Mouse (Mus musculus) kidney, postnatal 0 days (tissue): ENCODE measurements at regions not wholly inside any gene's neighbourhood (a gene's known extent, or its start where the extent isn't known, plus 50 kb on each side); places are given as distances from the start of the nearest gene placed in this dataset.
A peak's percentile ranks its signal among the peaks of the same experiment; 100 is the strongest.

Source experiments
- ATAC-seq: fragments of 200-750 bp; cut with Nextera tagmentation; replicated peaks from 2 replicates; pipeline ENCODE4 v1.8.0; 2017; ENCODE audit warnings: low read depth, moderate number of reproducible peaks, moderate TSS enrichment, moderate library complexity; ENCODE audit not compliant: low FRiP score
- DNase-seq: peaks from one replicate; pipeline ENCODE4 v3.0.0-alpha.2; 2016; ENCODE audit warnings: low spot score
- H3K27ac ChIP-seq: fragments of 300-500 bp; sonication (generic); 2 replicates; pipeline ENCODE4 v1.5.1; 2014; ENCODE audit warnings: mild to moderate bottlenecking
- H3K27me3 ChIP-seq: fragments of 300-500 bp; sonication (generic); 2 replicates; pipeline ENCODE4 v1.6.1; 2014; ENCODE audit warnings: low read length, mixed read lengths; ENCODE audit not compliant: insufficient read depth
- H3K36me3 ChIP-seq: fragments of 300-500 bp; sonication (generic); 2 replicates; pipeline ENCODE4 v1.6.1; 2014; ENCODE audit warnings: low read length, mixed read lengths; ENCODE audit not compliant: insufficient read depth
- H3K4me1 ChIP-seq: fragments of 300-500 bp; sonication (generic); replicated peaks from 2 replicates; pipeline ENCODE4 v1.6.1; 2014; ENCODE audit warnings: antibody characterized with exemption, low read length, mixed read lengths; ENCODE audit not compliant: insufficient read depth
- H3K4me2 ChIP-seq: fragments of 300-500 bp; sonication (generic); 2 replicates; pipeline ENCODE4 v1.6.1; 2014; ENCODE audit warnings: mild to moderate bottlenecking, low read length, moderate library complexity, mixed read lengths
- H3K4me3 ChIP-seq: fragments of 300-500 bp; sonication (generic); replicated peaks from 2 replicates; pipeline ENCODE4 v1.5.1; 2014; ENCODE audit warnings: low read depth, low read length
- H3K9ac ChIP-seq: fragments of 300-500 bp; sonication (generic); 2 replicates; pipeline ENCODE4 v1.6.1; 2014; ENCODE audit warnings: low read depth, low read length
- H3K9me3 ChIP-seq: fragments of 300-500 bp; sonication (generic); replicated peaks from 2 replicates; pipeline ENCODE4 v1.6.1; 2016; ENCODE audit warnings: low read length, inconsistent platforms, mixed read lengths
- CTCF ChIP-seq: IDR thresholded peaks from 2 replicates; pipeline ENCODE4 v1.5.1; 2016; ENCODE audit warnings: antibody characterized with exemption, low read depth, mild to moderate bottlenecking, moderate library complexity
- WGBS: fragments of 180-500 bp; shearing (Covaris S2); extraction: QIAGEN DNeasy Blood & Tissue Kit; methylation state at CpG from one replicate; pipeline ENCODE4 v1.1.7; 2014; 5-methylcytosine and 5-hydroxymethylcytosine counted together

DNA sequence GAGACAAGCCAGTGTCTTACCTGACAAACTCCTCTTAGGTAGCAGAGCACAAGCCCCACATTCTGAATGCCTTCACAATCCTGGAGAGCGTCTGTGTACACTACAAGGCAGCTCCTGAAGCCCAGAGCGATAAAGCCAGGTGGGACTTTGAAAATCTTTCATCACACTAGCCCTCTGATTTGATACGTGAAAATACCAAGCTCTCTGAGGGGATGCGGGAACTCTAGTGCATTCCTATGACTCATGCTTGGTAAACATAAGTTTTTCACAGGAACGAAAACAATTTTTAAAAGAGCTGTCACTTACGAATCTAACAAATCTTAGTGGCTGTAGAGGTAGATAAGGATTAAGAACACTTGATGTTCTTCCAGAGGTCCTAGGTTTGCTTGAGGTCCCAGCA, 108.6 kb upstream of the Peli1 start:
- Histone ChIP-seq H3K27me3 (no peaks in the 10 kb centered on the region), H3K4me1 (no peaks in the 10 kb centered on the region; the same call in 1 of the 2 replicates), H3K36me3 (no peaks in the 10 kb centered on the region), H3K27ac (no peak overlapping the region), H3K4me3 (no peak overlapping the region), H3K9me3 (no peaks in the 10 kb centered on the region), H3K9ac (no peak overlapping the region), H3K4me2 (no peak overlapping the region)
- WGBS = 71% methylated on average over 6 of the region's 6 CpGs
- no peak for TF ChIP-seq CTCF
- ATAC-seq (no peak), DNase-seq (no peak)

DNA sequence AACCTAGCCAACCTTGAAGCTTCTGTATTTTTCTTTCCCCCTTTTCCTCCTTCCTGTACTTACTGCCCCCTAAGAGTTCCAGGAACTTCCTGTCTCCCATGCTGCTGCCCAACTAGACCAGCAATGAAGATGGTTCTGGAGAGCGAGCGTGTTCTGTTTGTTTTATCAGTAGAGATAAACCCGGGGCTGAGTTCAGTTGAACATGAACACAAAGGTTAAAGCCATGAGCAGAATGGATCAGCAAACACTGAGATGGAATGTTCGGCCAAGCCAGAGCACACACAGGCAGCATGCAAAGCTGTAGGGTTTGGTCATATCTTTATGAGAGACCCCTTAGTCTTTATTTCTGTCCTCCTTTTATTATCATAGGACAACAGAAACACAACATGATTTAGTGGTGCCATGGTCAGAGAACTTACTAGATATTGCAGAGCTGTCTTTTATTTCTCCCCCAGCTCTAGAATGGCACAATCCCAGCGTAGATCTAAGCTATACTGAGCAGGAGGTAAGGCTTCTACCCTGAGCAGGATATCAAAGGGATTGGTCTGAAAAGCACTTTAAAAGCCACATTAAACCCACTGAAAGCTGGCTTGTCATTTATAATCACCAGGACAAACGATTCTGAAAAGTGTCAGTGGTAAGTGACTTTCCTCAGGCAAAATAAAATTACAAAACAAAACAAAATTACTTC, 105.9 kb upstream of the Peli1 start:
- no peaks in the 10 kb centered on the region for H3K36me3 ChIP-seq
- ATAC-seq (no peak), DNase-seq (no peak)
- no peaks in the 10 kb centered on the region; the same call in 1 of the 2 replicates for H3K4me1 ChIP-seq
- no peak overlapping the region for H3K9ac ChIP-seq
- H3K9me3 ChIP-seq = no peaks in the 10 kb centered on the region
- peak overlapping the region; percentile 54; the same call in 1 of the 2 replicates for H3K27ac ChIP-seq
- H3K27me3 ChIP-seq = no peaks in the 10 kb centered on the region
- H3K4me3 ChIP-seq = no peak overlapping the region
- TF ChIP-seq CTCF = no peak
- no peak overlapping the region for H3K4me2 ChIP-seq
- WGBS = 29% methylated on average over 6 of the region's 6 CpGs

DNA sequence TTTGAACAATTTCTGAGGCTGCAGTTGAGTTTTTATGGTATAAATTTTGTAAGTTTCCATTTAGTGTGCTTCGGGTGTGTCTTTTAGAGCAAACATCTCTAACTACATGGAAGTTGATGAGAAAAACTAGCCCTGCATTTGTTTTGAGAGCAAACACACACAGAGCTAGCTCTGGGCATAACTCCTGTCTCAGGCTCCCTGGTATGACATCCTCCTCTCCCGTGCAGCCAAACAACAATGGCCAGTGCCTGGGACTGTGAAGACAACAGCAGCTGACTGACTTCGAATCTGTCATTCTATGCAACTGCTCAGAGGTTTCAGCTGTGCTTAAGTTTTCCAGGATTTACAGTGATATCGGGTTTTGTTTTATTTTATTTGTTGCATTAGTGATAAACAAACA, 105.3 kb upstream of the Peli1 start:
- 29% methylated on average over 4 of the region's 4 CpGs for WGBS
- Histone ChIP-seq H3K9ac (no peak overlapping the region), H3K27me3 (no peaks in the 10 kb centered on the region), H3K4me2 (no peak overlapping the region), H3K36me3 (no peaks in the 10 kb centered on the region), H3K27ac (no peak overlapping the region), H3K4me1 (no peaks in the 10 kb centered on the region; the same call in 1 of the 2 replicates), H3K9me3 (no peaks in the 10 kb centered on the region), H3K4me3 (no peak overlapping the region)
- ATAC-seq = 0 out of 2 replicates have a peak, but pooled peaks have one; percentile 17
- TF ChIP-seq CTCF = no peak
- peak; percentile 60 for DNase-seq

DNA sequence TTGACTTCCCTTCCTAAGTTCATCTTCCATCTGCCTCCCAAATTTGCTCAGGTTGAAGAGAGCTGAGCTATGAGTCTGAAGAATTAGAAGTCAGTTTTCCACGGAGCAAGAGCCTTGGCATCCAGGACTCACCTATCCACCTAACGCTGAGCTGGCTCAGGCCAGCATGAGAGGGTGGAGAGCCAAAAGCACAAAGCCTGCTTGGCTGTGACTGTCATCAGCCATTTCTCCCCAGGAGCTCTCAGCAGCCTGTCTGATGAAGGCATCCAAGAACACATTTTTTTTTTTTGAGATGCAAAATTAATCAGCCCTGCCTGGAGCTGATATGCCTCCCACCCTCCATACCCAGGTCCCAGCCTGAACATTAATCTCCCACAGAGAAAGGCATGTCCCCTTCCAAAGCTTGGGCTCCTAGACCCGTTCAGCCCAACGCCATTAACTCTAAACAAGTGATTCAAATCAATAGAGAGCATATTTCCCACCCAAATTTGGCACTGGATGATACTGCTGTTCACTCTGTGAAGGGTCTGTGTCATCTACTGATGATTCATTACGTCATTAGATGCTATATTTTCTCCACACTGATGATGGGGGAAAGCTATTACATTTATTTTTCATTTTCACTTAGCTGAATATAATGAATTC, 103.8 kb upstream of the Peli1 start:
- Histone ChIP-seq H3K4me1 (no peaks in the 10 kb centered on the region; the same call in 1 of the 2 replicates), H3K36me3 (no peaks in the 10 kb centered on the region), H3K4me3 (no peak overlapping the region), H3K9me3 (no peaks in the 10 kb centered on the region), H3K4me2 (no peak overlapping the region), H3K27me3 (no peaks in the 10 kb centered on the region), H3K27ac (no peak overlapping the region), H3K9ac (no peak overlapping the region)
- DNase-seq = no peak
- no peak for ATAC-seq
- TF ChIP-seq CTCF = no peak
- WGBS = 76% methylated on average over 5 of the region's 5 CpGs

DNA sequence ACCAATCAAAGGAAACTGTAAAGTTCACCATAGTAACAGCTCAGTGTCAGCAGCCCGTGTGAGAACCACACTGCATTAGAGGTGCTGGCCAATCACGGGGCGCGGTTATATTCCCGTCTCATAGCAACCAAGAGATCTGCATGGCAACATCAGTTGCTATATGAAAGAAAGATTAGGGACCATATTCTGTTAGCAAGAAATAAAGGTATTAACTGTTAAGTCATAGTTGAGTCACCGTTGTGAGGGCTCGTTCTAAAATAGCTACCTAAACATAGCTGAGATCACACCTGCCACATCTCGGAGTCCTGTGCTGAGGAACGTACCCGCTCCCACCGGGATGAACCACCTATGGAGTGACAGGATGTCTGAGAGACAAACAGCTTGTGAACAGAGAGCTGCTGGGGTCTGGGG, 103.2 kb upstream of the Peli1 start:
- Histone ChIP-seq H3K4me1 (no peaks in the 10 kb centered on the region; the same call in 1 of the 2 replicates), H3K9ac (no peak overlapping the region), H3K27me3 (no peaks in the 10 kb centered on the region), H3K36me3 (no peaks in the 10 kb centered on the region), H3K9me3 (no peaks in the 10 kb centered on the region), H3K27ac (no peak overlapping the region), H3K4me3 (no peak overlapping the region), H3K4me2 (no peak overlapping the region)
- TF ChIP-seq CTCF = no peak
- no peak for DNase-seq
- WGBS = 91% methylated on average over 11 of the region's 11 CpGs
- no peak for ATAC-seq

DNA sequence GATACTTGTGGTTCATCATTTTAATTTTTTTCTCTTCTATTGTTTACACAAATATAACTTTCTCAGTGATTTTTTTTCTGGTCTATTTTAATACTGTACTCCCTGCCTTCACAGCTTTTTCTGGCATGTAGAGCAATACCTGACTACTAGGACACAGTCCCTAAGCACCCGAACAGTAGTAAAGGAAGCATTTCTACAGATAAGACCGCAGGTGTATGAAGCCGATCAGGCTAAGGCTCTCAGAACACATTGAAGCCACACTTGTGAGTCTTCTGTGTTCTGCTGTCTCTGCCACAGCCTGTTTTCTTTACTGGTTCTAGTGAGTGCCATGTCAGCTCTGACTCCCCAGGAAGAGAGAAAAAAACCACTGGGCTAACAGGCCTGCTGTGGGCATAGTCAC, 102.2 kb upstream of the Peli1 start:
- WGBS = 90% methylated on average over 3 of the region's 3 CpGs
- Histone ChIP-seq H3K36me3 (no peaks in the 10 kb centered on the region), H3K27ac (no peak overlapping the region), H3K4me2 (no peak overlapping the region), H3K4me1 (no peaks in the 10 kb centered on the region; the same call in 1 of the 2 replicates), H3K9me3 (no peaks in the 10 kb centered on the region), H3K27me3 (no peaks in the 10 kb centered on the region), H3K4me3 (no peak overlapping the region), H3K9ac (no peak overlapping the region)
- no peak for ATAC-seq
- no peak for DNase-seq
- no peak for TF ChIP-seq CTCF
